Mouse (Mus musculus) spleen, adult 18-20 months (tissue): ENCODE data around the gene Macrod2.

ENCODE experiments used
- DNase-seq, 2 experiments: peaks; one replicate each; pipeline ENCODE4 v3.0.0; 2022; ENCODE audit warnings: mixed read lengths in 2 of 2

Gene Macrod2

DNA sequence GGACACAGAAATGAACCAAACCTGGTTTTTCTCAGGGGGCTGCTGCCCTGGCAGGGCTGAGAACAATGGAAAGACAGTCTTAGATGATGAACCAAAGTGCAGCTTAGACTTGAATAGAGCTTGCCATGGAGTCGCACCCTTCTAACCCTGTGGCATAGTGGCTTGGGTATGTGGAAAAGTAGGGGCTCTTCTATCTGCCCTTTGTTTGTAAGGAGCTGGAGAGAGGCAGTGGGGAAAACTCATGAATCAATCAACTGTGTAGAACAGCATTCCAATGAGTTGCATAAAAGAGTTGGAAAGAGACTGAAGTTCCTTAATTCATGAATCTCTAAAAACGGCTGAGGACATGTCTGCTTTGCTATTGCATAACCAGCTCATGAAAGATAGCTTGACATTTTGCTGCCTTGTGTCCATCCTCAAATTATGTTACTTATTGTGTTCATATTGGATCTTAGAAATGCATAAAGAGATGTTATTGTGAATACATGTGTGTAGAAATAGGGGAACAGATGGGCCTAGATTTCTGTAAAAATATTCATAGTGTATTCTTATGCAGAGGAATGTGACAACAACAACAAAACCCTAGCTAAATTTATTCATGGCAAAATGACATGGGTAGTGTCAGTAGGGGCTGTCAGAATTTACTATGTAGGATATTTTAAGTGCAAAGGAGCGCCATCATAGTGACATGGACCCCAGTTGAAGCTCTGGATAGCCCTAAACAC lies 197.6 kb downstream of the Macrod2 start:
- DNase-seq = no peak

DNA sequence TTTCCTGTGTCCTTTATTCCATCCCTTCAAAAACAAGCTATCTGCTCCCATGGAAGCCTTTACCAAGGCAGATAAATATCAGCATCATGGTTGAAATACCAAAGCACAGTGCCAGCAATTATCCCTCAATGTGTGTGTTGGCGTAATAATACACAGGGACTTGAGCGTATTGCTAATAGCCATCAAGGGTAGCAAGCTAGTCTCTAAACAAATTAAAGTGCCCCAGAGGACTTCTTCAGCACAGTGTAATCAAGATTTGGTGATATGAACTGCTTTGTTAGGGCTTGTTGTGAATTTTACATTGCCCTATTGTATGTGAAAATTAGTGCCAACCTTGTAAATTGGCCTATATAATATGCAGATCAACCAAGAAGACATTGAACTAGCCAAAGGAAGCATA lies 201.8 kb downstream of the Macrod2 start:
- DNase-seq = no peak

DNA sequence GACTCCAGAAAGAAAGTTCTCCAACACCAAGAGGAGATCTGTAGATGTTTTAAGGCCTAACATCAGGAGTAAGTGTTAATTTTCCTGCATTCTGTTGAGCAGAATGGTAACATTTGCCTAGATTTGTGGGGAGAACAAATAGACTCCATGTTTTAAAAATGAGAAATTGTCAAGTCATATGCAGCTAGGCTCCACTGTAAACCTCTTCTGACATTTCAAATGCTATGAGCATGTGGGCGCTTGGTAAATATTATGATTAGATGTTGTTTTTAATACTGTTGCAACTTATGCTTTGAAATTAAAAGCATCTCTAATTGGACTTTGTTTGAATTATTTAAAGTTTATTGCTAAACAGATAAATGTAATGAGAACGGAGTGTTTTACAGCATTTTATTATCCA lies 220.3 kb downstream of the Macrod2 start:
- no peak for DNase-seq

DNA sequence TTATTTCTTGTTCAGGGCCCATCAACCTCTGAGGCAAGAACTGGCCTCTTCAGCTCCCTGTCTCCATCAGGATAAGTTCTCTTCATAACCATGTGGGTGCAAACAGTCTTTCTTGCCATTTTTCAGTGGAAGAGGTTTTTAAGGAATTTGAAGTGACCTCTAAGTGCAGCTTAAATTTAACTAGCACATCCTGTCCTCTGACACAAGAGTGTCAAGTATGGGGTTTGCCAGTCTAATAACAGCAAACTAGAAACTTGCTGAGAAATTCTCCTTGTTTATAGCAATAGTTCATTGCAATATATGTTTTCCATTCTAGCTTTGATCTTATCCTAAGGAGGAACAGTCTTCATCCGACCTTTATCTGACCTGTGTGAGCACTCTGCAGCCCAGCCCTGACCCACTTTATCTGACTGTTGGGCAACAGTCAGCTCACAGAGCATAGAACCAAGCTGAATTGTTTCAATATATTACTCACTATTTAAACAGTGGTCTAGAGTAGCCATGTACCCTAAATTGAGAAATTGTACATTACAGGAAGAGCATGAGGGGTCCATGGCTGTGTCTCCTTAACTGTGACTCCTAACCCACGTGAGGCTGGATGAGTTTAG lies 226.7 kb downstream of the Macrod2 start:
- DNase-seq = no peak

DNA sequence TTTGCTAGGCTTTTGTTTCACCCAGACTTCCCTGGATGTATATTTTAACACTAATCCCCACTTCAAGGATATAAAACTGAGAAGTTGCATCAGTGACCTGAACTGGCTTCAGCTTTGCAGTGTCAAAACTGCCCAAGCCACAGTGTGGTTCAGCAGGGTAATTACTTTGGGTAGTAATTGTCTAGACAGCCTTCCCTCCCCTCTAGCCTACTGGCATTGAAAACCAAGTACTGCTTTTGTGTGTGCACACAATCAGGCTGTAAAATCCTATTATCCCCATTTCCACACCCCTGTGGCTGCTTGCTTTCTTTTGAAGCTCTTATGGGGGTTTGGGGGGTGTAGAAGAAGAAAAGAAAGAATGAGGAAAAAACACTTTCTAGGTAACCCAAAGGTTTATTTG lies 258.4 kb downstream of the Macrod2 start:
- no peak for DNase-seq

DNA sequence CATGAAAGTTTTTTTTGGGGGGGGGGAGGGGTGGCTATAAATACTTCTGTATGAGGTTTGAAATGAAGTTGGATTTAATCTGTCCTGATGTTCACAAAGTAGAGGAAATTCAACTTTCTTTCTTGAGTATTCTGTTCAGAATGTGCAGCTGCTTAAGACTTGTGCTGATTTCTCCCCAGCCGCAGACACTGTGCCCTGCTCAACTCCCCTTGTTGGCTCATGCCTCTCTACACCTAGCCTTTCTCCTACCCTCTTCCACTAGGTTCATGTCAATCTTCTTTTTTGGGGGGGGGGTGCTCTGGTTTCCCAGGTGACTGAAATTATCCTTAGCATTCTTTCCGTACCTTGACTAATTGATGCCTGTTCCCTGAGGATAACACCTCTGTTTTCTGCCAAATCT lies 258.9 kb downstream of the Macrod2 start:
- no peak for DNase-seq

DNA sequence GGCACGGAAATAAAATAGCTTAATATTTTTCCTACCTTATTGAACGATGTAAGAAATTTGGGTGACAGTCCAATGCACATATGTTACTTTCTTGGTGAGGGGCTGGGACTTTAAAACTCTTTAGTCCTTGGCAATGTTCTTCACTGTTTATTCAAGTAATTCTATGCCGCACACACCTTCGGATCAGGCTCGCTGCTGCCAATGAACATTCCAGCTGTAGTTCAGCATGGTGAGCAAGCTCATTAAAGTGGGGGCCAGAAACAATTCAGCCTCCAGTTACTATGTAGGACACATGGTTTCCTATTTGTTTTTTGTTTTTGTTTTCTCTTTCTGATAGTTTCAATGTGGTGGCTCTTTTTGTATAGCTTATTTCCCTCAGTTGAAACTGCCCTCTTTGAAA lies 267.6 kb downstream of the Macrod2 start:
- no peak for DNase-seq

DNA sequence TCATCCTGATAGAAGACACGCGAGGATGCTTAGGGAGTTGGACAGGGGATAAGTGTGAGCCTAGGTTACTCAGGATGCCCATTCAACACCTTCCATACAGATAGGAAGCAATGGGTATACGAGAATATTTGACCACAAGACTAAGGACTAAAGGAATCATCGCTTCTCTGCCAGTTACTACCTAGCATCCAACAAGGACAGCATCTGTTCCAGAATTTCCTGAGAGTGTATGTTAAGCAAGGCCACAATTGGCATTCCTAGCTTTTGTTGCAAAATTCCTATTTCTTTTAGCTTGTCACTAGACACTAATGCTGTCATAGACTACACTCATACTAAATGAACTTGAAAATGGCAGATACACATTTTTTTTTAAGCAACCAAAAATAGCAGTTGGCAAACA lies 269.3 kb downstream of the Macrod2 start:
- no peak for DNase-seq

DNA sequence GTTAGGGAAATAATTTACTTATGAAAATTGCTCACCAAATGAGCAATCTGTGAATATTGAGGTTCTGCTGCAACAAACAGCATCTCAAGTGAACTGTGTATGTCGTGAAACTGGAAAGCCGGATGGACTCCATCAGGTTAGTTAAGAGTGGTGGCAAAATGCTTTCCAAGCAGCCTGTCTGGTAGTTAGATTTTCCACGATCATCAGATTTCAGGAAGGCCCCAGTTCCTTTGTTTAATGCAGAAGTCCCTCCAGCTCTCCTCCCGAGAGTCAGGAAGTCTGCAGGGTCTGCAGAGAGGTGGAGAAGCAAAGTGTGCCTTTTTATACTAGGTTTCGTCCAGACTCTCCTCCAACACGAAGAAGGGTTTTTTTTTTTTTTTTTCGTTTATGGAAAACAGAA lies 271.7 kb downstream of the Macrod2 start:
- DNase-seq = no peak

DNA sequence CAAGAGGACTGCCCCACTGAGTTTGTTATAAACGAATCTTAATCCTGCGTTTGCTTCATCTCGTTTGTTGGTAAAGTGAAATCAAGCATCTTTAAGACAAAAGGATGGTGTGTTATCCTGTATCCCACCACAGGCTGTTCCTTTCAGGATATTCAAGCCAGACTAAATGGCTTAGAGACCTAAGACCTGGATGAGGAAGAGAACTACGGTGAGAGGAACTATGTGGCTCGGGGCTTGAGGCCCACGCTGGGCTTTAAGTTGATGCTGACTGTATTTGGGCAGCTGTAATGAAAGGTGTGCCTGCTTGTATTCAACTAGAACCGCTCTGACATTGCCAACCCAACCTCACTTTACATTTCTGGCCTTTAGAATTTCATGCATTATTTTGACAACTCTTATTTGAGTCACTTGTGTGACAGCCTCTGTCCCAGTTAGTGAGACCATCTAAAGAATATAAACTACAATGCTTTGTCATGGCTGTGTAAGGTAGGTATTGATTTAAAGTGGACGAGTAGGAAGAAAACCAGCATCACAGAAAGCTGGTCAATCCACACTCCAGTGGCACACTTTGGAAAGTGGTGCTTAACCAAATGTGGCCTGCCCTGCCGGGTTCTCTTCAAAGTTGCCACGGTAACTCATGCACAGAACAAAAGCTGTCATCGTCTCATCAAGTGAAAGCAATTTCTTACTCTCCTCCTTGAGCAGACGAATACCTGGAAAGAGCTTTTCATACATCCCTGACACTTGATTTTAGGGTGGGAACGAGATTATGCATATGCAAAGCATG lies 272.3 kb downstream of the Macrod2 start:
- DNase-seq = no peak

DNA sequence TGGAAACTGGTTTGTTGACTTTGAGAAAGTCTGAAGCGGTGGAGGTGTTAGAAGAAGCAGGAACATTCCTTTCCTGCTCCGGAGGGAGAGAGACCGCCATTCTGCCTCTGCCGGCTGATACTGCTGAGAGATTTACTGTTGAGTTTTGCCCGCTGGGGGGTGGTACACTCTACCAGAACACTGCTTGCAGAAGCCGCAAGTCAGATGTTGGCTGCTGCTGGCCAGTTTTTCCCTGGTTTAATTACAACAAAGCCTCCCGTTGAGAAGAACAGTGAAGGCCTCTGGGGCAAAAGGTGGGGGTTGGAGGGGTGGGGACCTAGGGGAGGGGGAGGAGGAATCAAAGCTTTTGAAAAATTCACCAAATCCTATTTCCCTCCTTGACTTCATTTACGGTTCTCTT lies 273.2 kb downstream of the Macrod2 start:
- no peak for DNase-seq

DNA sequence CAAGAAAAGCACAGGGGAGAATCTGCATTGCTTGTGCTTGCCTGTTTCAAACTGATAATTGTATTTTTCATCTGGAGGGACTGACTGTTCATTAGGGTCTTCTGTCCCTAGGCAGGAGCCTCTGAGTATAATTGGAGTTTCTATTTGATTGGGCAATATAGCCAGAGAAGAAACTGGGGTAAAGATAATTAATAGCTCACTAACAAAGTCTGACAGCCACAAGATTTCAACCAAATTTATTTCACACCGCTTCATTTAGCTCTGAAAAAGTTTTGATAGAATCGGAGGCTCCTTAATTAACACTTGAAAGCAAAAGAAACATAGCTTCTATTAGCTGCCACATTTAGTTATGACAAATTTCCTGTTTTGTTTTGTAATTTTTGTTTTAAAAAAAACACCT lies 274.0 kb downstream of the Macrod2 start:
- DNase-seq = no peak

DNA sequence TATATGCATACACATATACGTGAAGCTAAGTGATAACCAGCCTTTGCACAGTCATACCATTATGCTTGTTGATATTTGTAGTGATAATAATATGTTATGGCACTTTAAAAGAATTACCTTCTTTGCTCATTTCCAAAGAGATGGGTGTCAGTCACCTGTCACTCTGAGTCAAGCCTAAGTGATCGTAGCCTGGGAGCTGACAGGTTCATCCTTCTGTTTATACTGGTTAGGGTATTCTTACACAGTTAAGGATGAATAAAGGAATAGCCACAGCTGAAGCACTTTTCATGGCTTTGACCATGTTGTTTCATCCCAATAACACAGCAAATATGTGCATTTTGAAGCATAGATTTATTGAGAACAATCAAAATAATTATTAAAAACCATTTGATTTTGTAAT lies 274.7 kb downstream of the Macrod2 start:
- no peak for DNase-seq

DNA sequence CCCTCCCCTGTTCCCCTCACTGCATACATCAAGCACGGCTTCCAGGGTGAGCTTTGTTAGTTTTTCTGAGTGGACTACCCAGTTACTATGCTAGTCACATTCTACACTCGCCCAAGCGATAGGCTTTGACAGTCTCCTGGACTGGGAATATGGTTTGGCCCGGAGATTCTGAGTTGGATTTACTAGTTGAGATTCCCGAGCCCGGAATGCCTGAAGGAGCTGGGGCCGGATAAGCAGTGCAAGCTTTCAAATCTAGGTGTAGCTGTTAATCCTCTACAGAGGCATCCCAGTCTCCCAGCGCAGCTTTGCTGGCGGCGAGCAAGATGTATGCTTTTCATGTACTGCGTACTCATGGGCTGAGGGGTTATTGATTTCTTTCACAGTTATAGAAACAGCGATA lies 275.3 kb downstream of the Macrod2 start:
- DNase-seq = no peak

DNA sequence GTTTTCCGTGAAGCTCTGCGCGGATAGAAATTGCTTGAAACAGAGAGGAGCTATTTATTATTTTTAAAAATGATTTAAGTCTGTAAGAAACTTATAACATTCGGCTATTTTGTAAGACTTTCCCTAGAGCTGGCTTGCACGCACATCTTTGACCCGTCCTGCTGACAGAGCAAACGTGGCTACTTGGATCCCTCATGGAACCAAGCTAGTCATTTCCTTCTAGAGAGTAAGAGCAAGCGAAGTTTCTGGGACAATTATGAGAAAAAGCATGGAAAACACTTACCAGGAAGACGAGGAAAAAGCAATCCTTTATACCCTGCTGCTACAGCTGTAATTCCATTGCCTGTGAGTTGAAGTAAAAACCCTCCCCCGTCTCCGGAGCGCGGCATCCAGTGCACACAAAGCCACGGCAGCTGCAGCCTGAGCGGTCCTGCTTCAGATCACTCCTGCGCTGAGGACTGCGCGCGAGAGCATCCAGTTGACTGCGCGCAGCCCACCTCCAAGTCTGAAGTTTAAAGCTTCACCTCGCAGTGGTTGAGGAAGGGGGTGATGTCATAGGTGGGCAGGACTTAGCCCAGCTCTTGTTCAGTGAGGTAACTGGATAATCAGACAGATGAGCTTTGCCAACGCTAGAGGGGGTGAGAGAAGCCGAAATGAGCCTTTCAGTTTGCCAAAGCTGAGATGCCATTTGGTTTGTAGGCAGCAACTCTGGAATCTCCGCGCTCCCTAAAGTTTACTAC lies 276.0 kb downstream of the Macrod2 start, which contains the start of gene Flrt3:
Gene Flrt3 (minus strand): TSS at position 507 of the 740 bp plus-strand sequence.
- DNase-seq = peak in 1 of 2 experiments; percentile 6

DNA sequence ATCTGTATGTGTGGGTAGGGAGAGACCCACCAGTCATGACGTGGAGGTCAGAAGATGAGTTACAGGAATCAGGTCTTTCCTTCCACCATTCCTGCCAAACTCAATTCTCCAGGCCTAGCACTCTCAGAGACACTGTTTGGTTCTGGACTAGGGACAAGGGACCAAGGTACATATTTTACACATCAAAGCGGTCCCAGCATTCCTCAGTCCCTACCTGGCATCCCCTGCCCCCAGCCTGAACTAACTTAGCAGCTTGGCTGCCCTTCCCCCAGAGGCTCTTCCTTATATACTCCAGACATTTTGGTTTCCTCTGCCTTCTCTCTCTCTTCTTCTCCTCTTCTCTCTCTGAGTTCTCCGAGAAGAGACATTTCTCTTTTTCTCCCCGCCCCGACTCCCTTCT lies 278.4 kb downstream of the Macrod2 start:
- DNase-seq = no peak

DNA sequence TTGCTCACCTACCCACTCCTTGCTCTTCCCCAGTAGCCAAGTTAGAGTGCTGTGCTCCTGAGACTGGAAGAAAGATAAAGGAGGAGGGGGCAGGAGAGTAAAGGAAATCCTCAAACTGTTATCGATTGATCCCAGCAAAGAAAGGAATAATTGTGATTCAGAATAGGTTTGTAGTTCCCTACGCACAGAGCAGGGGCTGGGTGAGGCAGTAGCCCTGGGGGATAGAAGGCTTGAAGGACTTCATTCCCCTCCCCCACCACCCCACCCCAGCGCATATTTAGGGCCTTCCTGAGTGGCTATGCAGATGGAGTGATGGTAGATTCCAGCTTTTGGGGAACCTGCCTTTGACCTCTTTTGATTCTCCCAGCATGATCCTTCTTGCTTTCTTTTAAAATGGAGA lies 281.6 kb downstream of the Macrod2 start:
- DNase-seq = no peak

DNA sequence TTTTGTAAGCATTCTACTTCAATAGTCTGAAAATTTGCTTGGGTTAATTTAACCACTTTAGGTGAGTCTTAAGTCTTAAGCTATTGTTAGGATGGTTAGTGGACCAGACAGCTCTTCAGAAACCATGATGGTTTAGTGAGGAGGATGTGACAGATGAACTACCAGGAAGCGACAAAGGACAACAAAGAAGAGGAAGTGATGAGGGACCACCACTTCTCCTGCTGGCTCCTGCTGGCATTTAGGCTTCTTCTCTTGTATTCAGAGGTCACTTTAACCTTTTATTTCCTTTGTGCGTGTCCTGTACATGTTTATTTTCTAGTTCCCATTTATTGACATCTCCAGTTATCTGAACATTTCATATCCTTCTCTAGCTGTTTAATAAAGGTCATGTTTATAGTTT lies 295.8 kb downstream of the Macrod2 start:
- no peak for DNase-seq

DNA sequence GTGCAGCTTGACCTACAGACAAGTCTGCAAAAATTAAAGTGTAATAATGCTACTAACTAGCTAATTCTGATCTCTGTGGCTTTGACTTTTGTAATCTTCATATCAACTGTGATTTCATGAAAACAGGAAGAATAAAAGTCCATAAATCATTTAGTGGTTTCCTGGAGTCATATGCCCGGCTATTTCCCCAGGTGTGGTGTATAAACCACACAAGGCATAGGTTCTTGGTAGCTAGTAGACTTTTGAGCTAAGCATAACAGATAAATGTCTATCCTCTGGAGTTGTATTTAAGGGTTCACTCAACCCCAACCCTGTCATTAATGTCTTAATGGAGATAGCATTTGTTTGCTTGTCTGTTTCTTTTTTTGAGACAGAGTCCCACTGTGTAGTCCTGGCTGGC lies 296.3 kb downstream of the Macrod2 start:
- DNase-seq = no peak

DNA sequence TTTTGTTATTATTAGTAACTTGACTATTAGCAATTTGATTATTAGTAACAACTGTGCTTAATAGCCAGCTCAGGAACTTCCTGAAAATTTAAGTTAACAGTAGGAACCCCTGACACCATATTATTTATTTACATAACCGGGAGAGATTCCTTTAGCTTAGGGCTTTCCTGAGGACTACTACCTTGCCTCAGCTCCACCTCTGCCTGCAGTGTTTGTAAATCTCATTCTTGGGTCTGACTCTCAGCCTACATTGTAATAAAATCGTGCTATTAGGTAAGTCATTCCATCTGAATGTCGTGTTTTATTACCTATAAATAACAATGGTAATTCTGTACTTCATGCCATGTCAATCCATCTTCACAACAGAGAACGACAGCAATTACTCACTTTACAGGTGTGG lies 297.4 kb downstream of the Macrod2 start:
- DNase-seq = no peak

DNA sequence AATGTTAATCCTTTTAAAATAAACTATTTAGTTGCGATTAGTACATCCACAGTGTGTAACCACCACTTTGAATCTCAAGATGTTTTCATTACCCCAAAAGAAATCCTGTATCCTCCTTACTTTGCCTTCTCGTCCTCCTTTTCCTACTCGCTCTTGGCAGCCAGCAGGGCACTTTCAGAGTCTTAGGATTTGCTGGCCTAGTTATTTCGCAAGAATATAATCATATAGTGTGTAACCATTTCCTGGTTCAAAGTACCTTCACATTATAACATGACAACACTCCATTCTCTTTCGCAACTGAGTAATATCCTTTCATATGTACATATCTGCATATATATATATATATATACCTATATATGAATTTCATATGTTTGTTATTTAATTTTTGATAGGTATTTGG lies 298.7 kb downstream of the Macrod2 start:
- DNase-seq = no peak

DNA sequence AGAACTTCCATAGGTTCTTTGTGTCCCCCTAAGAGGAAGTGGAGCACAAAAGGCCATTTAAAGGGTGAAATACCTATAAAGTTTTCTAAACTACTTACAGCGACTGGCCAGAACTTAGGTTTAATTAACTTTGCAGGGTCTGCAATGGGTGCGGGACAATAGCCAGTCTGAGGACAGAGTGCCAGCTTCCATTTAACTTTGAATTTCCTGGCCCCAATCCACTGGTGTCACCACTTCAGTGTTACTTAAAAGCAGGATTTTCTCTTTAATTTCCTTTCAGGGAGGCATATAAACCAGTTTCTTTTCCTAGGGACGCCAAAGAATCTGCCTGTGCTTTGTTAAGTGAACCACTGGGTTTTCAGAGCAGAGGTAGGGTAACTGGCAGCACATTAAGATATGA lies 303.5 kb downstream of the Macrod2 start:
- no peak for DNase-seq

DNA sequence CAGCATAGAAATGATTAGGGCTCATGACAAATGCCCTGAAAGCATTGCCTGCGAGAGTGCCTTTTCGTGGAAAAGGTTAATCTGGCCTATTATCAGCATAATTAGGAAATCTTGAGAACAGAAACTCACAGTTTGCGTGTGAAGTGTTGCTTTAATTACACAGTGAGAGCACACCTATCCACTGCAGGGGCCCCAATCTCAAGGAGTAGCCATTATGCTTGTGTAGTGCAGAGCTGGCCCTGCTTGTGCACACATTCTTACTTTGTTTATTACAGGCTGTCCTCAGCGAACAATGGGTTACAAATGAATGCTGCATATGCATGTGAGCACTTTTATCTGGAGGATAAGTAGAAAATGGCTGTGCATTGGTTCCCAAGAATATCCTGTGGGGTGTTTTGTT lies 308.3 kb downstream of the Macrod2 start:
- no peak for DNase-seq
